Mouse (Mus musculus) heart, adult 18-20 months (tissue): Measurements from ENCODE around the gene Etv5. TPM values are rescaled to one million over a fixed set of nuclear protein-coding genes. Genes with fewer than 3 reads are reported as not detected.
"Not testable (repeated sequence)": the region's sequence is repeated elsewhere in the genome, so short reads cannot be mapped to it uniquely, and the experiment has no call there.

Experiments used
- DNase-seq, 2 experiments: peaks; one replicate each; pipeline ENCODE4 v3.0.0; 2021 to 2022; ENCODE audit warnings: mixed read lengths in 1 of 2
- total RNA-seq, 2 experiments: library from RNA; stranded (reverse); gene quantifications; 2 replicates each; pipeline ENCODE4 v1.2.3; 2021

The Etv5 gene
- total RNA-seq, 2 experiments from 2014 or later, result 6.9 to 7.5 TPM

- DNase-seq, result no peak
Observed at GRCm38 (mm10) chr16:22395093-22395844, 44.2 kb downstream of the Etv5 start.

DNA sequence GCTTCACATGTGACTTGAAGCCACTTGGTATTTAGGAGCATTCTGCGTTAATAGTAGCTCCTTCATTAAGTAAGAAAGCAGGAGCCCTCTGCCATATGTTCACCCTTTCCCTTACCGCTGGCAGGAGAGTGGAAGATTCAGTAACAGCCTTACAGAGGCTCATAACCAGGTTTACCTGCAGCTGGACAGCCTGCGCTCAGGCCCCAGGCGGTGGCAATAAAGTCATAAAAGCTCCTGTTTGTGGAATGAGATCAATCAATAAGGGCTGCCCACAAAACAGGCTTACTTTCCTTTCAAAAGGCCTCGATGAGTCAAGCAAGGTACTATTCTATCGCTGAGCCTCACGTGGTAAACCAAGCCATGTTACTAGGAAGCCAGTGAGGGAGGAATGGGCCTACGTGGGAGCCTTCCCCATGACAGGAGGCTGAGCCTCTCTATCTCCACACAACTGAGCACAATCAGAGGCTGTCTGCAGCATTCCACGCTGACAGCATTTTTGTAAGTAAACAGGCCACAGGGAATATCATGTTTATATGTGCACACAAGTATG is 49.1 kb downstream of the Etv5 start:
- DNase-seq, result no peak

DNA sequence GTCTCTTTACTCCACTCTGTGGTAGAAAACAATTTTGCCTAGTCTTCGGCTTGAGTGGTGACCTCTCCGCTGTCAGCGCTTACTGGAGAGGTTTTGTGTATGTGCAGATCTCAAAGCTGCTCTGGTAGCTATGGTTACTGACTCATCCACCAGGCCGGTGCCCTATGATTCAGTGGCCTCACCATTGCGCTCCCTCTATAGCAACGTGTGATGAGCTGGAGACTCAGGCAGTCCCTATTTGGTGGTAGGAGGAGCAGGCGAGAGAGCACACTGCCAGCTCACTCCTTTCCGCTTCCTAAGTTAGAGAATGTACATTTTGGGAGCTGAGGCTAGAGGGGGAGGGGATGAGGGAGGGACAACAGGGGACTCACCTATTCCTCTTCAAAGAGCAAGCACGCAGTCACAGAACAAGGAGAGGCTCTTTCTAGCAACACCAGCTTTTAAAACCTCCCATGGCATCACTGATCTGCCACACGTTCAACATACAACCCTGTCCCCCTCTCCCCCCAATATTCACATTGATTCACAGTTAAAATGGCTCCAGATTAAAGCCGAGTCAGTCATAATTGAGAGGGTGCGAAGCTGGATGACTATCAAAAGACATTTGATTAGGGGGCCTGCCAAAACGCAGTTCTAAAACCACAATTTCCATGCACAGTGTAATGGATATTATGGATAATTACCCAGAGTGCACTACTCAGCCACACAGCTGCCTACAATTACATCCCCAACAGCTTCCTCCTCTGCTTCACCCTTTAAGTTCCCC is 50.2 kb downstream of the Etv5 start:
- DNase-seq, result no peak

GRCm38 (mm10) chr16:22387731-22388130 is 51.8 kb downstream of the Etv5 start:
- DNase-seq, result no peak

- DNase-seq, result not testable (repeated sequence)
Observed at GRCm38 (mm10) chr16:22382018-22382417, 57.5 kb downstream of the Etv5 start.

DNA sequence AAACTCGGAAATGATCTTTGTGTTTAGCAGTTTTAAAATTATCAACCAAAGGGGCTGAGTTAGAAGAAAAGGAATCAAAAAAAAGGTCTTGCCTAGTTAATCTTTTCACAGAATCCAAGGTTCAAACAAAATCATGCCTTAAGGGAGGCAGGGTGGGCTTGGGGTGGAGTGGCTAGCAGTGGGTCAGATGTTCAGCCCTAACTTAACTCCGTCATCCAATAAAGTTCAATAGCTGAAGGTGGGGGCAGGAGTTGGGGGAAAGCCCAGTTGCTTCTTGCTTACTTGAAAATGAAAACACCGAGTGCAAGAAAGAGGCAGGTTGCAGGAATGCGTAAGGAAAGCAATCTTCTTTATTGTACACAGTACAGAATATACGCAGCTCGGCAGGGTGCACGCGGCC is 58.5 kb downstream of the Etv5 start:
- DNase-seq, result no peak

- peak in 1 of 2 experiments; percentile 7 for DNase-seq
Observed at GRCm38 (mm10) chr16:22379986-22380385, 59.5 kb downstream of the Etv5 start.

- DNase-seq, result no peak
Observed at GRCm38 (mm10) chr16:22379342-22379741, 60.2 kb downstream of the Etv5 start.

DNA sequence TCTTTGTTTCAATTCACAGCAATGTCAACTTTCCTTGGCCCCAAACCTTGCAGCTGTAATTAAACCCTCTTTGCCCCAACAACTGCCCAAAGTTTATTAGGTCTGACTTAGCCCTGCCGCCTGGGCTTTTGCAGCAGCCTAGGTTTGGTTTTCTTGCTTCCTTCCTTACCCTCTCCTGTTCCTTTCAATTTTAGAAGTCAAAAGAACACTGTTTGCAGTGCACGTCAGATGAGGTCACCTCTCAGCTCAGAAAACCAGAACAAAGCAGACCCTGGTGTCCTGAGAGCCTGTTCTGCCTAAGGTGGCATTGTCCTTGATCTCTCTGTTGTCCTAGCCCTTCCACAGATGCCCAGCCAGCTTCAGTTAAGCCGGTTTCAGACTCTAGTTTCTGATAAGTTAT is 61.8 kb downstream of the Etv5 start:
- no peak for DNase-seq

DNA sequence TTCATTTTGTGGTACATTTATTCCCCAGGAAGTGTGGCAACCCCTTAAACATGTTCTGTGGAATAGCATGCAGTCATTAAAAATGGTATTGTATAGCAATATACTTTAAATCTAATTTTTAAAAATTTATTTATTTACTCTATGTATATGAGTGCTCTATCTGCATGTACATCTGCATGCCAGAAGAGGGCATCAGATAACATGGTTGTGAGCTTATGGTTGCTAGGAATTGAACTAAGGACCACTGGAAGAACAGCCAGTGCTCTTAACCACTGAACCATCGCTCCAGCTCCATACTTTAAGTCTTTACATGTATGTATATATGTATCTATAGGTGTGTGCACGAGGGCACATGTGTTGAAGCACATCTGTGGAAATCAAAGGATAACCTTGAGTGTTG is 64.6 kb downstream of the Etv5 start:
- no peak for DNase-seq

- DNase-seq, result no peak
Observed at GRCm38 (mm10) chr16:22372701-22373124, 66.8 kb downstream of the Etv5 start.

DNA sequence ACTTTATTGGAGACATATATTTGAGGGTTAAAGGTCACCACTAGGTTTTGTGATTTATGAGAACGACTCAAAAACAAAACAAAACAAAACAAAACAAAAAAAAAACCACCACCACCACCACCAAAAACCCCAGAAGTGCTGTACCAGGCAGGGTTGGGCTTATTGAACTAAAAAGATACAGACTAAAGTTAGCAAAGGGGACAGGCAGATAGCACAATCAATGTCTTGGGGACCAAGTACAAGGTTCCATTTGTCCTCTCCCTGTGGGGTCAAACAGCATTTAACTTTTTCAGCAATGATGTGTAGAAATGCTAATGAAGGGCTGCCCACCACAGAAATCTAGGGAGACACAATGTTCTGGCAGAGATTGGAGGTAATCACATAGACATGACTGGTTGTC is 67.3 kb downstream of the Etv5 start:
- no peak for DNase-seq

DNA sequence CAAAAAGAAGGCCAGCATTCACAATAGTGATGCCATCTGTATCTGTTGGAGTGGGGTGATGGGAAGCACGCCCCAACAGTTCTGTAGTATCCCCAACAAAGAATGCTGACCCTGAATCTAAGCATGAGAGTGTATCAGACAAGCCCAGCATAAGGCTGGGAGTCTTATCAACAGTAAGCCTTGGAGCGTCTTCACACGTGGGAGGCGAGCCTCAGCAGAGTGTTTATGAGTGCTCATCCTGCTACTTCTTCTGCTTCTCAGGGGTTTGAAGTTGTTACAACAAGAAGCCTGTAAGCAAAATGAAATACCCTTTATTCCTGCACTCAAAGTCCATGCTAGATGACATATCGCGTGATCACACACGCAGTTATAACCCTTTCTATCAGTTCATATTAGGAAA is 72.4 kb downstream of the Etv5 start:
- no peak for DNase-seq

DNA sequence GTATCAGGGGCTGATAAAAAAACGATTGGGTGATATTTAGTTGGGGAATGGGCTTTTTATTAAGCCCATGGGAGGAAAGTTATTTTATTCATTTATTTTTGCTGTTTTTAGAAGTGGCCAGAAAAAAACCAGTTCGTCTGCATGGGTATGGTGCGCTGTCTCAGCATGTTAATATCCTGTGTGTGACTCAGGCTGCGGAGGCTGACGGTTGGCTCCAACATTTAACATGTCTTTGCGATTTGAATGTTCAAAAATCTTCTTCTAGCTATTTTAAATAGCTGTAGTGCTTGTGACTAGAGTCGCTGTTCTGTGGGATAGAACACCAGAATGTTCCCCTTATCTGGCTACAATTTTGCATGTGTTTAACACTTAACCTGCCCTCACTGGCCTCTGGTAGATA is 73.5 kb downstream of the Etv5 start:
- no peak for DNase-seq

GRCm38 (mm10) chr16:22365596-22365995 is 73.9 kb downstream of the Etv5 start:
- no peak for DNase-seq

DNA sequence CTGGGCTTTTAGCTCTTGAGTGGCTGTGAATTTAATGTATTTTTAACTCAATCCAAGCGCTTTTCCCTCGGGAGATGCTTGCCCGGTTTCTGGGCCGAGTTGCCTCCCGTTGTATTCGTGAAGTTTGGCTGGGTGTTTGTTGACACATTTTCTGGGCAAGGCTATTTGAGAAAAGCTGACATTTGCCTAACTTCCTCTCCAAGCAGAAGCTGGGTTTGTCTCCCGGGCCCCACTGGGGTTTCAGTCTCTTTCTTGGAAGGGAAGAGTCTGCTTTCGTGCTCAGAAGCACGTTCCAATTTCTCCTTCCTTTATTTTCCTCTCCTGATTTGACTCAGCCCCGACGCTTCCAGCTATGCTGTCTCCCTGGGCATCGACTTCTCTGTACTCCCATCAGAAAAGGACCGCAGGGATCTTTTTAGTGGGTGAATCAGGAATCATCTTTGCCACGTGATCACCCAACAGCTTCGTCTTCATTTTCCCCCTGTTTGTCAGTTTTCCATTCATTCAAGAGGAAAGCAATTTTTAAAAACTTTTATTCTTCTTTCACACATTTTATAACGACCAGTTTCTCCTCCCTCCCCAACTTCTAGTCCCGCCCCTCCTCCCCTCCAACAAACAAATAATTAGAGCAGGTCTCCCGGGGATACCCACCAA is 80.7 kb downstream of the Etv5 start:
- peak; percentile 71 to 82 for DNase-seq

- not testable (repeated sequence) for DNase-seq
Observed at GRCm38 (mm10) chr16:22354177-22354576, 85.3 kb downstream of the Etv5 start.

DNA sequence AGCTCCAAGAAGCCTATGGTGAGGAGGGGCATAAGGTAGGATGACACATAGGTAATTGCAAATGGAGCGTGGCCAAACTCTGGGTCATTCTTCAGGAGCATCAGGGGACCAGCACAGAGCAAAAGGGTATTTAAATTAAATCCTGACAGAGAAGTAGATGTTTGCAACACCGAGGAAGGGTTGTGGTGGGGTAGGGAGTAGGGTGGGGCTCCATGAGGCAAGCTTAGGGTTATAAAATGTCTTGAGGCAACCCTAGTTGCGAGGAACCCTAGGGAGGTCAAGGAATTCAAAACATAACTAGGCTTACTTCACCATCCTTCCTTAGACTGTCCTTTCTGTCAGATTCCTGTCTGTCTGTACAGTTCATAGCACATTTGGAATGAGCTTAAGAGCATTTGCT is 85.9 kb downstream of the Etv5 start:
- no peak for DNase-seq

GRCm38 (mm10) chr16:22351194-22351593 is 88.3 kb downstream of the Etv5 start:
- no peak for DNase-seq

GRCm38 (mm10) chr16:22349798-22350197 is 89.7 kb downstream of the Etv5 start:
- DNase-seq, result peak in 1 of 2 experiments; percentile 8

DNA sequence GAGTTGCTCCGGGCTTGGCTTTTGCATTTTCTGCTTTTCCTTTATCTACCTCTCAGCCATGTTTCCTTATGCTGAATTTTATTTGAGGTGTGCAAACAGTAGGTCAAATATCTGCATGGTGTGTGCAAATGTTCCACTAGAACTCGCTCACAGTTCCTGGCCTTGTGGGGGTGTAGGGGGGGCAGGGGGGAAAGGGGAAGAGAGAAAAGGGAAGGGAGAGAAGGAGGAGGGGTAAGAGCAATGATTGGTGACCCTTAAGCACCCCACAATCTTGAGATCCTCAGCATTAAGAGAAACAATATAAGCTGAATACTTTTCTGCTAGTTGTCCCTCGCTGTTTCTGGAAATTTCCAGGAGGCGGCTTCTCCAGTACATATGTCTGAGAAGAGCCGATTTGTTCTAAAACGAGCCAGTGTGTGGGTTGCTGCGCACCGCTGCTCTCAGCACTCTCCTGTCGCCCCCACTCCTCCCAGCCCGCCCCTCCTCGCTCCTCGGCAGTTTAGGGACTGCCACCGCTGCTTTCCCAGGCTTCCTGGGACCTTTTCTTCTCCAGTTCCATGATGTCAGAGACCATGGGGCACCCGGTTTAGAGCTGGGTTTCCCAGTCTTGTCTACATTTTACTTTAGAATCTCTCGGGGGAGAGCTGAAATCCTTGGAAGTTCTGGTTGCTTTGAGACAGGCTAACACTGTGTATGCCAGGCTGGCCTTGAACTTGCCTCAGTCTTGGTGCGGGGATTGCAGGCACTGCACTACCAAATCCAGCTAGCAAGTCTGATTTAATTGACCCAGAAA is 90.8 kb downstream of the Etv5 start:
- DNase-seq, result peak in 1 of 2 experiments; percentile 7

DNA sequence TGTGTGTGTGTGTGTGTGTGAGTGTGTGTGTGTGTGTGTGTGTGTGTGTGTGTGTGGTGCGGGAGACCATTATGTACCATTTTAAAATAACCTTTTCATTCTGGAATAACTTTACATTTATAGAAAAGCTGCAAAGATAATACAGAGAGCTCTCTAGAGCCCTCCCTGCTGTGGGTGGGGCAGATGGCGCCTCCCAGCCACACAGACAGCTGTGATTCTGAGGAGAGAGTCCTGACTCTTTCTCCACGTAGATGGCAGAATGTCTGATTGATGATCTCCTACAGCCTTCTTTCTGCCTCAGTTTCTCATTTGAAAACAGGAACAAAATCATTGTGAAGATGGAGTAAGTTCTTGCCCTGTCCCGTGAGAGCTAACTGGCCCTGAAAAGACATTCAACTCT is 91.5 kb downstream of the Etv5 start:
- DNase-seq, result no peak
